Comparison of ENCODE assay signal across 20 mouse cellular contexts in the genomic region with DNA sequence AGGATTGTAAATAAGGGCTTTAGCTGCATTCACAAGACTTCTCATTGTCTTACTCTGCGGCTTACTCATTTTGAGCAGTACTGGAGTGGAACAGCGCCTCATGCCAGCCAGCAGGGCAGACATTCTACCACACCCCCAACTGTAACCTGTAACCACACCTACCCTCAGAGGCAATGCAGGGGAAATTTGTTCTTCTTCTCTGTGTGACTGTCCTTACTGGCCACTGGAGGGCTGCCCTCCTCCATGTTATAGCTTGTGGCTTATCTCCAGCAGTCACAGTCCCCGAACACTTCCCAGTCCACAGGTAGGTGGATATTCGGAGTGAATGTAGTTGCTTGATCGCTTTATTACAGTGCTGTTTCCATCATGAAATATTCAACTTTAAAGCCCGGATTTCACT. TPM values are rescaled to one million over a fixed set of nuclear protein-coding genes. Genes with fewer than 3 reads are reported as not detected.
A peak's percentile ranks its signal among the peaks of the same experiment; 100 is the strongest.
DNase-seq lines count a peak whose midpoint lies in the region; ATAC-seq and TF ChIP-seq lines count a peak whose summit lies in the region.
"Had no signal": no experiment of that assay in that cellular context is flagged by ENCODE, and none has a peak within 500 bp of the region (broad histone marks: within the 10 kb centered on the region; RNA-seq: fewer than 3 reads in every experiment).

No protein-coding gene starts in this region.

- H3K9me3 ChIP-seq in stomach, postnatal 0 days (ENCODE audit: control insufficient read depth, low read length): no peaks in the 10 kb centered on the region
- H3K9me3 ChIP-seq: embryonic facial prominence, embryonic 12.5 days; forebrain, embryonic 15.5 days; heart, embryonic 15.5 days; limb, embryonic 13.5 days had no signal

- TF ChIP-seq EP300 in heart, adult 2 months (IDR thresholded peaks at IDR 0.05; ENCODE audit: insufficient read depth, low read depth, low read length): no peak
- no peak for TF ChIP-seq EP300 in stomach, postnatal 0 days (optimal IDR thresholded peaks at IDR 0.05)

- H3K27ac ChIP-seq in heart, adult 2 months: no peak overlapping the region
- H3K27ac ChIP-seq in left cerebral cortex, adult 2 months: no peak overlapping the region
- H3K27ac ChIP-seq in stomach, postnatal 0 days (replicated peaks): no peak overlapping the region
- H3K27ac ChIP-seq: embryonic facial prominence, embryonic 12.5 days; forebrain, embryonic 15.5 days; heart, embryonic 15.5 days; limb, embryonic 13.5 days; liver, embryonic 14.5 days had no signal

- ATAC-seq in stomach, postnatal 0 days (ENCODE audit: low FRiP score, low TSS enrichment): no peak
- ATAC-seq: forebrain, embryonic 15.5 days had no signal

- 69% methylated on average over 6 of the region's 6 CpGs for WGBS in heart, adult 2 months
- WGBS in stomach, postnatal 0 days: 66% methylated on average over 6 of the region's 6 CpGs

- no peaks in the 10 kb centered on the region for H3K4me1 ChIP-seq in heart, adult 2 months (ENCODE audit: control insufficient read depth, insufficient read depth, low read length)
- H3K4me1 ChIP-seq in stomach, postnatal 0 days (replicated peaks; ENCODE audit: control insufficient read depth, insufficient read depth): no peaks in the 10 kb centered on the region
- H3K4me1 ChIP-seq: embryonic facial prominence, embryonic 12.5 days; forebrain, embryonic 15.5 days; heart, embryonic 15.5 days had no signal

- intact Hi-C loops in heart, adult 2 months (cut with DNase I): no loop called here
- intact Hi-C loops in left cerebral cortex, adult 2 months (cut with DNase I): no loop called here

- H3K4me2 ChIP-seq in stomach, postnatal 0 days (replicated peaks; ENCODE audit: low read depth): no peak overlapping the region
- H3K4me2 ChIP-seq: embryonic facial prominence, embryonic 12.5 days; forebrain, embryonic 15.5 days; heart, embryonic 15.5 days; limb, embryonic 13.5 days had no signal

- H3K79me2 ChIP-seq in heart, adult 2 months (replicated peaks; ENCODE audit: control insufficient read depth, insufficient read depth, low read length): no peaks in the 10 kb centered on the region

- H3K9ac ChIP-seq in heart, adult 2 months (ENCODE audit: low read depth, low read length): no peak overlapping the region
- H3K9ac ChIP-seq in stomach, postnatal 0 days (ENCODE audit: low read length): no peak overlapping the region
- H3K9ac ChIP-seq: embryonic facial prominence, embryonic 12.5 days; forebrain, embryonic 15.5 days; heart, embryonic 15.5 days; limb, embryonic 13.5 days; liver, embryonic 14.5 days had no signal

- peak; percentile 34; the same call in 1 of the 2 replicates for TF ChIP-seq CTCF in heart, adult 2 months (IDR thresholded peaks at IDR 0.05)
- peak; percentile 21 for TF ChIP-seq CTCF in left cerebral cortex, adult 2 months (IDR thresholded peaks at IDR 0.05)
- peak; percentile 23; the same call in 1 of the 2 replicates for TF ChIP-seq CTCF in brain, embryonic 14.5 days (IDR thresholded peaks at IDR 0.05; ENCODE audit: borderline replicate concordance, extremely low read depth, insufficient read depth, insufficient read length)
- 0 out of 2 replicates have a peak, but pooled peaks have one; percentile 12 for TF ChIP-seq CTCF in stomach, postnatal 0 days (IDR thresholded peaks at IDR 0.05; ENCODE audit: low read depth)

- DNase-seq in heart, adult 2 months: no peak
- no peak for DNase-seq in heart, adult 8-10 months (ENCODE audit: low spot score)
- no peak for DNase-seq in left cerebral cortex, adult 2 months (ENCODE audit: extremely low spot score in 1 of 2, low spot score in 2 of 2)
- no peak for DNase-seq in left cerebral cortex, adult 8-10 months (ENCODE audit: low spot score in 2 of 2)
- no peak for DNase-seq in brain, embryonic 14.5 days (ENCODE audit: low read depth)
- no peak for DNase-seq in stomach, postnatal 0 days (ENCODE audit: low spot score)
- no peak for DNase-seq in thymus, postnatal 4 days
- DNase-seq: adrenal gland, adult 8-10 months; cerebellum, adult 9-11 months; kidney, adult 2 months; kidney, postnatal 36 days; thymus, postnatal 25 days had no signal

- H3K36me3 ChIP-seq in heart, adult 2 months (ENCODE audit: control insufficient read depth, insufficient read depth, low read length): no peaks in the 10 kb centered on the region
- no peaks in the 10 kb centered on the region for H3K36me3 ChIP-seq in stomach, postnatal 0 days (ENCODE audit: control insufficient read depth, insufficient read depth, low read length)
- H3K36me3 ChIP-seq: embryonic facial prominence, embryonic 12.5 days; forebrain, embryonic 15.5 days; heart, embryonic 15.5 days; limb, embryonic 13.5 days had no signal

- TF ChIP-seq POLR2A in heart, adult 2 months (IDR thresholded peaks at IDR 0.05; ENCODE audit: insufficient read depth, low read depth, low read length): no peak
- no peak for TF ChIP-seq POLR2A in brain, embryonic 14.5 days (IDR thresholded peaks at IDR 0.05; ENCODE audit: borderline replicate concordance, extremely low read depth, insufficient read depth, insufficient read length, poor library complexity, severe bottlenecking)

- no peak overlapping the region for H3K4me3 ChIP-seq in heart, adult 2 months
- no peak overlapping the region for H3K4me3 ChIP-seq in left cerebral cortex, adult 2 months
- no peak overlapping the region for H3K4me3 ChIP-seq in stomach, postnatal 0 days (ENCODE audit: low read depth, low read length)
- H3K4me3 ChIP-seq: embryonic facial prominence, embryonic 12.5 days; erythroblast, embryonic 14.5 days; forebrain, embryonic 15.5 days; heart, embryonic 15.5 days; limb, embryonic 13.5 days had no signal

- H3K27me3 ChIP-seq in heart, adult 2 months (ENCODE audit: control insufficient read depth, insufficient read depth, low read length): no peaks in the 10 kb centered on the region
- H3K27me3 ChIP-seq in stomach, postnatal 0 days (ENCODE audit: control insufficient read depth, insufficient read depth, low read length): no peaks in the 10 kb centered on the region
- H3K27me3 ChIP-seq: embryonic facial prominence, embryonic 12.5 days; forebrain, embryonic 15.5 days; heart, embryonic 15.5 days; limb, embryonic 13.5 days had no signal

RNA-seq across cellular contexts. Expression of gene Tmem182, which starts 59.6 kb away (rescaled TPM):
- total RNA-seq in heart, adult 2 months (2021): 100 to 1,000 TPM; 142 to 178 TPM
- 89.5 and 174 TPM in 2 replicates for polyA plus RNA-seq in heart, adult 2 months (2012; rRNA removed)
- 100 to 1,000 TPM; 171 to 176 (median 173) TPM for total RNA-seq in heart, adult 8-10 months (2022)
- under 1 TPM; 0.11 to 0.21 TPM for total RNA-seq in left cerebral cortex, adult 2 months (2021)
- total RNA-seq in left cerebral cortex, adult 8-10 months (2022): under 1 TPM; 0.21 to 0.70 (median 0.29) TPM
- polyA plus RNA-seq in brain, embryonic 14.5 days (2012; rRNA removed): 0.05 TPM in 1 of 2 replicates, not detected in the other
- polyA plus RNA-seq in stomach, postnatal 0 days (2015; fragmentation: Nextera tagmentation; extraction: Ambion mirVana): 0.17 and 0.23 TPM in 2 replicates
- total RNA-seq: hematopoietic stem cell, adult 5-6 weeks had no signal
- polyA plus RNA-seq: erythroblast, embryonic 14.5 days; liver, embryonic 14.5 days; small intestine, adult 2 months had no signal

Comparison
In these comparisons a context has a peak if more than half of its experiments do, and no peak if none do; other contexts are left out.
1. RNA of gene Tmem182, which starts 59.6 kb away (total RNA-seq): 142 to 178 TPM in heart, adult 2 months and 171 to 176 TPM in heart, adult 8-10 months; 0.21 to 0.70 TPM in left cerebral cortex, adult 8-10 months and 0.11 to 0.21 TPM in left cerebral cortex, adult 2 months; every median in the first group is over 10 times any median in the second.
2. Peak in every context shown above with its lines, with median percentiles within 50 percentile points of each other: CTCF ChIP-seq.